Mouse (Mus musculus): Measurements from ENCODE around the gene Tchp.

- no peak for TF ChIP-seq ZNF384 (IDR thresholded peaks at IDR 0.05; ENCODE audit: low read depth, low read length)
- TF ChIP-seq HCFC1 (IDR thresholded peaks at IDR 0.05; ENCODE audit: borderline replicate concordance, insufficient read depth, low read length) = no peak
- no peak for TF ChIP-seq MAFK (IDR thresholded peaks at IDR 0.05; ENCODE audit: insufficient read depth, low read depth, low read length)
- TF ChIP-seq CHD2 (IDR thresholded peaks at IDR 0.05; ENCODE audit: low read depth, low read length) = no peak
These were observed 38.5 kb upstream of the Tchp start for GRCm38 (mm10) chr5:114669014-114669413.

Data from ES-E14 (cell line).